Mouse (Mus musculus): ENCODE data around the gene Med26.

- TF ChIP-seq POLR2A (IDR thresholded peaks at IDR 0.05; ENCODE audit: extremely low read depth, insufficient read depth, low read length) (no peak), CTCF (IDR thresholded peaks at IDR 0.05; ENCODE audit: extremely low read depth, insufficient read depth, low read length) (no peak)
Observed at GRCm38 (mm10) chr8:72493381-72493780, 54.7 kb downstream of the Med26 start.

Data from cortical plate, adult 2 months (tissue).